Mouse (Mus musculus) testis, adult 2 months (tissue): ENCODE data around the gene Chrnb4. TPM values are rescaled to one million over a fixed set of nuclear protein-coding genes. Genes with fewer than 3 reads are reported as not detected.

ENCODE experiments used
- H3K27ac ChIP-seq: fragments of 200-500 bp; 2 replicates; pipeline ENCODE4 v1.5.1; 2012; ENCODE audit warnings: low read depth, low read length; ENCODE audit not compliant: control insufficient read depth, insufficient read depth
- H3K27me3 ChIP-seq: fragments of 200-500 bp; 2 replicates; pipeline ENCODE4 v1.6.1; 2012; ENCODE audit warnings: mild to moderate bottlenecking, low read length, moderate library complexity; ENCODE audit not compliant: control insufficient read depth, insufficient read depth
- H3K36me3 ChIP-seq: fragments of 200-500 bp; 2 replicates; pipeline ENCODE4 v1.6.1; 2012; ENCODE audit warnings: mild to moderate bottlenecking, low read length; ENCODE audit not compliant: control insufficient read depth, insufficient read depth
- H3K4me1 ChIP-seq: fragments of 200-500 bp; 2 replicates; pipeline ENCODE4 v1.6.1; 2012; ENCODE audit warnings: low read length; ENCODE audit not compliant: control insufficient read depth, insufficient read depth
- H3K4me3 ChIP-seq: fragments of 200-500 bp; 2 replicates; pipeline ENCODE4 v1.5.1; 2012; ENCODE audit warnings: low read depth, mild to moderate bottlenecking, low read length, moderate library complexity, mixed read lengths; ENCODE audit not compliant: control insufficient read depth
- CTCF ChIP-seq: fragments of 200-500 bp; IDR thresholded peaks from 2 replicates; pipeline ENCODE4 v1.5.1; 2012; ENCODE audit warnings: low read depth, mild to moderate bottlenecking, inconsistent platforms, low read length, moderate library complexity; ENCODE audit not compliant: control insufficient read depth, insufficient read depth, insufficient replicate concordance
- POLR2A ChIP-seq: fragments of 200-500 bp; IDR thresholded peaks from 2 replicates; pipeline ENCODE4 v1.6.1; 2012; ENCODE audit warnings: low read depth, mild to moderate bottlenecking, inconsistent platforms, low read length, moderate library complexity; ENCODE audit not compliant: control insufficient read depth
- polyA plus RNA-seq: library from polyadenylated mRNA; depleted of rRNA; stranded (reverse); fragments of >200 nt; gene quantifications from 2 replicates; pipeline ENCODE4 v1.2.3, GENCODE M21; 2012

The Chrnb4 gene
- polyA plus RNA-seq, 1 experiment = 1.7 TPM

GRCm38 (mm10) chr9:55010588-55011350, 37.8 kb downstream of the Chrnb4 start:
- H3K4me3 ChIP-seq = no peak overlapping the region
- peaks cover 5% of the 10 kb centered on the region for H3K4me1 ChIP-seq
- H3K36me3 ChIP-seq = no peaks in the 10 kb centered on the region
- no peak for TF ChIP-seq CTCF
- no peak for TF ChIP-seq POLR2A
- H3K27ac ChIP-seq = no peak overlapping the region
- no peaks in the 10 kb centered on the region for H3K27me3 ChIP-seq

- H3K27ac ChIP-seq = no peak overlapping the region
- TF ChIP-seq POLR2A (no peak), CTCF (no peak)
- H3K27me3 ChIP-seq = no peaks in the 10 kb centered on the region
- no peaks in the 10 kb centered on the region for H3K4me1 ChIP-seq
- H3K4me3 ChIP-seq = no peak overlapping the region
- no peaks in the 10 kb centered on the region for H3K36me3 ChIP-seq
Measured at GRCm38 (mm10) chr9:55009692-55010091, 38.9 kb downstream of the Chrnb4 start.

- no peaks in the 10 kb centered on the region for H3K36me3 ChIP-seq
- H3K27ac ChIP-seq = no peak overlapping the region
- no peaks in the 10 kb centered on the region for H3K4me1 ChIP-seq
- no peaks in the 10 kb centered on the region for H3K27me3 ChIP-seq
- no peak for TF ChIP-seq CTCF
- TF ChIP-seq POLR2A = no peak
- H3K4me3 ChIP-seq = no peak overlapping the region
Measured at GRCm38 (mm10) chr9:55003609-55004008, 45.0 kb downstream of the Chrnb4 start.

- no peak overlapping the region for H3K27ac ChIP-seq
- no peak for TF ChIP-seq POLR2A
- no peak for TF ChIP-seq CTCF
- no peaks in the 10 kb centered on the region for H3K36me3 ChIP-seq
- no peaks in the 10 kb centered on the region for H3K27me3 ChIP-seq
- no peak overlapping the region for H3K4me3 ChIP-seq
- no peaks in the 10 kb centered on the region for H3K4me1 ChIP-seq
Measured at GRCm38 (mm10) chr9:54995645-54996044, 52.9 kb downstream of the Chrnb4 start.

GRCm38 (mm10) chr9:54994381-54994780, 54.2 kb downstream of the Chrnb4 start:
- H3K4me1 ChIP-seq = no peaks in the 10 kb centered on the region
- H3K27ac ChIP-seq = no peak overlapping the region
- no peaks in the 10 kb centered on the region for H3K27me3 ChIP-seq
- H3K36me3 ChIP-seq = no peaks in the 10 kb centered on the region
- H3K4me3 ChIP-seq = no peak overlapping the region
- TF ChIP-seq POLR2A (no peak), CTCF (no peak)

GRCm38 (mm10) chr9:54990362-54990761, 58.2 kb downstream of the Chrnb4 start:
- TF ChIP-seq CTCF (no peak), POLR2A (no peak)
- no peaks in the 10 kb centered on the region for H3K36me3 ChIP-seq
- no peaks in the 10 kb centered on the region for H3K4me1 ChIP-seq
- H3K27ac ChIP-seq = no peak overlapping the region
- no peak overlapping the region for H3K4me3 ChIP-seq
- H3K27me3 ChIP-seq = no peaks in the 10 kb centered on the region

GRCm38 (mm10) chr9:54982401-54982800, 66.2 kb downstream of the Chrnb4 start:
- H3K27me3 ChIP-seq = no peaks in the 10 kb centered on the region
- H3K4me1 ChIP-seq = peaks cover 14% of the 10 kb centered on the region
- H3K4me3 ChIP-seq = peak overlapping the region; percentile 89; the same call in 1 of the 2 replicates

More at GRCm38 (mm10) chr9:54982401-54982800, 66.2 kb downstream of the Chrnb4 start:
- no peaks in the 10 kb centered on the region for H3K36me3 ChIP-seq
- no peak overlapping the region for H3K27ac ChIP-seq
- no peak for TF ChIP-seq CTCF
- no peak for TF ChIP-seq POLR2A
